Mouse (Mus musculus) small intestine, adult 2 months (tissue): ENCODE results near the gene Mmadhc.

Source experiments
- CTCF ChIP-seq: fragments of 200-500 bp; IDR thresholded peaks from 2 replicates; pipeline ENCODE4 v1.5.1; 2012; ENCODE audit warnings: low read depth, mild to moderate bottlenecking, control low read depth, inconsistent platforms, low read length, moderate library complexity, mixed read lengths; ENCODE audit not compliant: insufficient replicate concordance, insufficient read length; ENCODE audit errors: extremely low read depth
- POLR2A ChIP-seq: fragments of 200-500 bp; IDR thresholded peaks from 2 replicates; pipeline ENCODE4 v1.6.1; 2012; ENCODE audit warnings: low read depth, mild to moderate bottlenecking, control low read depth, inconsistent platforms, low read length, moderate library complexity

GRCm38 (mm10) chr2:50291901-50292300 lies 4.7 kb downstream of the Mmadhc start:
- TF ChIP-seq CTCF (no peak), POLR2A (no peak)
